Mouse (Mus musculus) lung, postnatal 14 days (tissue): ENCODE results near the gene Zfp771.

Experiments used
- DNase-seq: peaks from one replicate; pipeline ENCODE4 v3.0.0; 2021

The Zfp771 gene

DNA sequence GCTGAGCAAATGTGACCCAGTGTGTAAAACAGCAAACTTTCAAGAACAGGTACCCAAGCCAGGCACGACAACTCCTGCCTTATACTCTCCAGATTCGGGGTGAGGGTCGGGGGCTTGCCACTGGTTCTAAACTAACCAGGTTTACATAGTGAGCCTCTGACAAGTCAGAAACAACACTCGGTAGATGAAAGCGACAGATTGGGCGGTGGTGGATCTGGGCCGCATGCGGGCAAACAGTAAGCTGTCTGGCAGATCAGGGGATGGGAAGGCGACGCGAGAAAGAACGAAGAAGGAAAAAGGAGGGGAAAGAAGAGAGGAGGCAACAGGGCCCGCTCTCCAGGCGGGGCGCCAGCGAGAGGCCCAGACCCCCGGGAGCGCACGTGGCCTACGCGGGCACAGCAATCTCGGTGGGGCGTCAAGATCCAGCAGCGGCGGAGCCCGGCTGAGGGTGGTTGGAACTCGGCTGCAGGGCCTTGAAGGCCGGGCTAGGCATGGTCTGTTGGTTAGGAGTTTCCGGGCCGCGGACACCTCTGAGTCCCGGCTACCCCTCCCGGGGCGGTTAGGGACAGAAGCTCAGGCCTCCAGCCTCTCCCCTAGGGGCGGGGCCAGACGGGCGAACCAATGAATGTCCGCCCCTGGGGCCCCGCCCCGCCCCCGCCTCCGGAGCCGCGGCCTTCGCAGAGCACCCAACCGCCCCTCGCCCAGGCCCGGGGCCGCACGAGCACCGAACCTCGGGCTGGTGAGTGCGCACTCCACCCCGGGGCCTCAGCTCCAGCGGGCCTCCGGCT is at the start of gene Zfp771:
Gene Zfp771 (plus strand): TSS at position 405 of the 788 bp plus-strand sequence.
- peak; percentile 96 for DNase-seq

DNA sequence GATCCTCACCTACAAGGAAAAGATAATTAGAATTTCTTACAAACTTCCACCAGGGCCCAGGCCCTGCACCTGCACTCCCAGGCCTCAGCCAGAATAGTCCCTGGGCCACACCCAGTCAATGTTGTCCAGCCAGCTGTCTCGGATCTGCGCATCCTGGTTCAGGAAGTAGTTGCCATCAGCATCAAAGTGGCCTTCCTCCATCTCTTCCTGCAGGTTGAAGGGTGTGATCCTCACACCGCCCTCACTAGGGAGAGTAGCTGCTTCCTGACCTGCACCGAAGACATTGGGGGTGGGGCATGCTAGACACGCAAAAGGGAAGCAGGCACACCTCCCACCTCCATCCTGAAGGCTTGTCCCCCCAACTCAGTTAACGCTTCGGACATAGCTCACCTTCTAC is 49.4 kb upstream of the Zfp771 start:
- DNase-seq, result no peak

DNA sequence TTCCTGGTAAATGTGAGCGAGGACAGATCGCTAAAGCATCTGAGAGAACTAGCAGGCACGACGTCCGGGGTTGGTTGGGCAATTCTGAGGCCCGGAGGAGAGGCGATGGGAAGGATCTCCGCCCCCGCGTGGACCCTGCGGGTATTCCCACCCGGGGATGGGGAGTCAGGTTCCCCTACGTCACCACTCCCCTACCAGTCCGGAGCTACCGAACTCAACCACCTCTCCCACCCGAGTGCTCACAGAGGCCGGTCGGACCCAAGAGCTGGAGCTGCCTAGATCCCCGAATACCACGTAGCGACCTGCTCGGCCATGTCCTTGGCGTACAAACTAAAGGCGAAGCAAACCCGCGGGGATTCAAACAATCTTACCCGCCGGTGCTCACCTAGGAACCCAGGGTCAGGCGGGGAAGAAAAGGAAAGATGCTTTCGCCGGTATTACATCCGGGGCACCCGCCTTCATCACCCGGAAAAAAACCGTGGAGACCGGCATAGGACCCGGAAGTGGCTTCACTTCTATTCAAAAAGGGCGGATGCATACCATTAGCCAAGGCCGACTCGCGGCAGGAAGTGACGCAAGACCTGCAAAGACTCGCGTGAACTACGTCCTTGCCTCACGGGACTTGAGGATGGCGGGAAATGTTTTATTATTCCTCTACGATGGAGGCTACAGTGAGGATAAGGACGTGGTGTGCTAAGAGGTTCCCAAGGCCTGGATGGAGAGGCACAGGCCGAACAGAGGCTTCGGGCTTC is 48.4 kb upstream of the Zfp771 start, which contains the start of gene Cd2bp2:
Gene Cd2bp2 (minus strand): TSS at position 507 of the 752 bp plus-strand sequence.
- peak; percentile 95 for DNase-seq

DNA sequence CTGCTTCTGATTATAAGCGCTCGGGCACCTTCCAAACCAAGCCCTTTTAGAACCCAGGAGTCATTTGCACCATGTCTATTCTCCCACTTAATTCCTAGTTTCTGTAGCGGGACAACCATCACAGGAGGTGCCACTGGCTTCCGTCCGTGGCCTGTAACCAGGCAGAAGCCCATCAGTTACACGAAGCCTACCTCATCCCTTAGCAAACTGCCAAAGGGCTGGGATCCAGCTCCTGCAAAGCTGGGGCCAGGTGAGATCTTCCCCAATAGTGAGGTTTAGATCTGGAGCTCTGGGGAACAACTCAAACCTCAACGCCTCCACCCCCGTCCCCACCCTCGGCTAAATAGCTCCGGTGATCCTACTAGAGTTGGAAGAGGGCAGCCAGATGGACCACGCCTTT is 47.6 kb upstream of the Zfp771 start:
- no peak for DNase-seq

DNA sequence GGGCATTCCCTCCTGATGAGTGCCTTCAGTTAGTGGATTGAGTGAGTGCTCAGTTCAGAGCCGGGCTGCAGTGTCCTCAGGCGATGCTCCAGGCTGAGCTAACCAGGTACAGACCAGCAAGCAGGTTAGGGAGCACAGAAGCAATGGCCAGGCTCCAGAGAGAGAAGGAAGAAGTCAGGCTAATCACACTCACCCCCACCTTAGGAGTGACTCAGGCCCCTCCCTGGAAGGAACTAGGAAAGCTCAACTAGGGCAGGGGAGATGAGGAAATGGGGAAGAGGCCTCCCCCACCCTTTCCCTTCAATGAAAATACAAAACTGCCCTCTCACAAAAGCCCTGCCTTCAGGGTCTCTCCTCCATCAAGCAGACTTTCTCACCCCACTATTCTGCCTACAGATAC is 37.5 kb upstream of the Zfp771 start:
- no peak for DNase-seq

DNA sequence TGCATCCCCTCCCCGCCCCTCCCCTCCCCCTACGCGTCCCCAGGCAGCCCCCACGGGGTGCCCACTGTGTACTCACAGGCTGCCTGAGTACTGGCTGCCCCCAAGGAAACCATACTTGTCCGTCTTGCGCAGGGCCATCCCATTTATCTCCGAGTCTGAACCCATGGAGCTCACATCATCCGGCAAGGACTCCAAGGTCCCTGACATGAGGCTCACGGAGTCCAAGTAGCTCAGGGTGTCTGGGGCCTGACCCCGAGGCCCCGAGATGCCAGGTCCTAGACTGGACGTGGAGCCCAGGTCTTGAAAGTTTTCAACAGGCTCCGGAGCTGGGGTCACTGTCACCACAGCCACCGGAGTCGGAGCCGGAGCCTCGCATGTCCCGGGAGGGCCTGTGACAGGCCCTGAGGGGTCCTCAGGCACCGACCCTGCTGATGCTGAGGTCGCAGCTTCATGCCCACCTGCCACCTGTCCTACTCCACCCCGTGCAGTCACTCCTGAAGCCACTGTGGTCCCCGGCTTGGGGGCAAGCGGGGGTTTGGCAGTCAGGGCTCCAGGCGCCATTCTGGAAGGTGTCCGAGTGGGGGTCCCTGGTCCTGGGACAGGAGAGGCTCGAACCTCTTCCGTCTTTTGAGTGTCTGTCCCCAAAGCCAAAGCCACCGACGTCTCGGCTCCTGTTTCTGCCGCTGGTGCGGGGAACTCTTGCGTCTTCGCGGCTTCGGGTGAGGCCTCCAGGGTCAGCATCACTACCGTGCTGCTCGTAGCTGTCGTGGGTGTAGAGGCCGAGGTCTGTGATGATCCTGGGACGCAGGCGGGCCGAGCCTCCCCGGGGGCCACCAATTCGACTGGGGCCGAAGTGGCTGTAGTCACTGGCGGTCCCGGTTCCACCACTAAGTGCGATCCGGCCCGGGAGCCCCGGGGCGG is 36.4 kb upstream of the Zfp771 start:
- DNase-seq, result peak; percentile 26

DNA sequence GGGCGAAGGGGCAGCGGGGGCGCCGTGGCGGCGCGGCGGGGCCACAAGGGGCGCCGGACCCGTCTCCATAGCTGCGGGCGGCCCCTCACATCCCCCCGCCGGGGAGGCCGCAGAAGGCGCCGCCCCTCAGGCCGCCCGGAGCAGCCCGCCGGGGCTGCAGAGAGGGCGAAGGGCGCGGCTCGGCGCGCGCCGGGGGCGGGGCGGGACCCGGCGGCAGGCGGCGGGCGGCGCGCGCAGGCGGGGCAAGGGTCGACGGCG is 35.9 kb upstream of the Zfp771 start, which contains the start of gene Tbc1d10b:
Gene Tbc1d10b (minus strand): TSS at position 174 of the 258 bp plus-strand sequence.
- no peak for DNase-seq

DNA sequence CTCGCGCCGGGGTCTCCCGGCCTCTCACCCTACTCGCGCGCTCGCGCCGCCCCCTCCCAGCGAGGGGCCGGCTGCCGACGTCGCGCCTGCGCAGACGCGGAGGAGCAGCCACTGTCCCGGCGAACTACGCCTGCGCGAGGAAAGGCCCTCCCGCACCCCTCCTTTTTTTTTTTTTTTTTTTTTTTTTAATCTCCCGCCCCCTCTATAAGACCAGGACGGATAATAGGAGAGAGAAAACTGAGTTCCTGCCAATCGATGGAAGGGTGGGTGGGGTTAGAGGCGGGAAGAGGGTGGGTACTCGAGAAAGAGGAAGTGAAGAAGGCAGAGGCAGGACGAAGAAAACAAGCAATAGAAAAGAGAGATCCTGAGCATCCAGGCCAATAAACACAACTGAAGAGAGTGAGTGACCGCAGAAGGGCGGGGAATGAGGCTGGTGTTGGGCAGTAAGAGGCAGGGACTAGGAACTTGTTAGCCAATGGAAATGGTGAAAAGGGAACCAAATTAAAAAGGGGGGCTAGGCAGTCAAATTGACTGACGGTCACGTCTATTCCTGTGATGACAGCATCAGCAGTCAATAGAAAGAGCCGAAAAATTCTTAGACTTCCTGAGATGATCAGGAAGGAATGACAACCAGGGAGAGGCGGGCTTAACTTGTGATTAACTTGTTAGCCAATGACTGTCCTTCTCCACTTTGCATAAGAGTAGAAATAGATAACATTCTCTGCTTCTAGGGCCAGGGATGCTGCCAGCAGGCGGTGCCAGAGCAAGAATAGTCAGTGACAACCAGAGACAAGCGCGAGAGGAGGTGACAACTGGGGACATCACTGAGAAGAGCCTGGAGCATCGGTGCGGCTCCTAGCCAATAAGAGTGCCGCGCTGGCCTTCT is 35.3 kb upstream of the Zfp771 start, which contains the start of gene Mylpf:
Gene Mylpf (plus strand): TSS at position 338 of the 886 bp plus-strand sequence.
- DNase-seq, result peak; percentile 95

DNA sequence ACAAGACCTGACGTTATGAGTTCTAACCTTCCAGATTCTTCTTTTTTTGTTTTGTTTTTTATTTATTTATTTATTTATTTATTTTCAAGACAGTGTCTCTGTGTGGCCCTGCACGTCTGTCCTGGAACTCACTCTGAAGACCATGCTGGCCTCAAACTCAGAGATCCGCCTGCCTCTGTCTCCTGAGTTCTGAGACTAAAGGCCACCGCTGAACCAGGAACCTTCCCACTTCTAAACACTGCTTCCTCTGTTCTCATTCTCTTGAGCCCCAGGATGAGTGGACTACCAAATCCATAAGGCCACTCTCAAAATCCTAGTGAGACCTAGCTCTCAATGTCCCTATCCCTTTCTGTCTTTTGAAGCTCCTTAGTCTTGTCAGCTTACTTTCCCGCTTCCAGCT is 34.2 kb upstream of the Zfp771 start:
- DNase-seq, result no peak

DNA sequence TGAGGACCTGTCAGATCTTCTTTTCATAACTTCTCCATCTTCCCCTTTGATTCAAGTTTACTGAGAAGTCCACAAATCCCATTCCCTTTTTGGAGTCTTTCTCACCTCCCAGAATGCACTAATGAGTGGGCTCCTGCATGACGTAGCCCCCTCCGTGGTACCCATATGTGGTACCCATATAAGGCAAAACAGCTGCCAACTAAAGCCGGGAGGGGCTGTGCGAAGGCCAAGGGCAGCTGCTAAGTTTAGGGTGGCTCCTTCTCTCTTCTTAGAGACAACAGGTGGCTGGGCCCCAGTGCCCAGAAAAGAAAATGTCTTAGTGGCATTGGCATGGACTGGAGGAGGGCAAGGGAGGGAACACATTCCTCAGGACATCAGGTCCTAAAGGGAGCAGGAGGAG is 33.8 kb upstream of the Zfp771 start:
- no peak for DNase-seq

DNA sequence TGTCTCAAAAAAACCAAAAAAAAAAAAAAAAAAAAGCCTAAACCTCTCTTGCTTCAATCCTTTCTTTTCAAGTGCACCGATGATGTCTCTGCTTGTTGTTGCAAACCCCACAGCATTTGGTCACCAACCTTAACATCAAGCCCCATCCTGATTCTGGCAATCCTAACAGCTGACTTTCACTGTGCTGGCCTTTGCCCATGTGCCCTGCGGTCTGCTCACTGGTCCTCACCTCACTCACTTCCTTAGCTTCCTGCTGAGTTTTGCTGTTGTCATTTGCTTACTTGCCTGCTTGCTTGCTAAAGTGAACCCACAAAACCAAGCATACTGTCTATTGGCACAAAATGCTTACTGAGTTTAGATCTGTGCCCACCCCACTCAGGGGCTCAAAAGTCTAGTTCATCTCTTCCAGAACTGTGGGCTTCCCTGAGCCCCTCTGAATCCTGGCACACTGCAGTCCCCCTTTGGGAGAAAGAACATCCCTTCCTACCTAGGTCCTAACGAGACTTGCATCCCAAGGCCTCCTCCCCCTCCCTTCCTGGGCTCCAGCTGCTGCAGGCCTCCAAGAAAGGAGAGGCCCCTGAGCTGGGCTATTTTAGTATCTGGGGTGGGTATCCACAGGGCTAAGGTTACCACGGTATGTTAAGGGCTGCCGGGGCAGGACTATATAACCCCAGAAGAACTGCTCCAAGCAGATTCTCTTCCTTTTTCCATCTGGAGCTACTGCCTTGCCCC is 32.9 kb upstream of the Zfp771 start:
- DNase-seq, result no peak

DNA sequence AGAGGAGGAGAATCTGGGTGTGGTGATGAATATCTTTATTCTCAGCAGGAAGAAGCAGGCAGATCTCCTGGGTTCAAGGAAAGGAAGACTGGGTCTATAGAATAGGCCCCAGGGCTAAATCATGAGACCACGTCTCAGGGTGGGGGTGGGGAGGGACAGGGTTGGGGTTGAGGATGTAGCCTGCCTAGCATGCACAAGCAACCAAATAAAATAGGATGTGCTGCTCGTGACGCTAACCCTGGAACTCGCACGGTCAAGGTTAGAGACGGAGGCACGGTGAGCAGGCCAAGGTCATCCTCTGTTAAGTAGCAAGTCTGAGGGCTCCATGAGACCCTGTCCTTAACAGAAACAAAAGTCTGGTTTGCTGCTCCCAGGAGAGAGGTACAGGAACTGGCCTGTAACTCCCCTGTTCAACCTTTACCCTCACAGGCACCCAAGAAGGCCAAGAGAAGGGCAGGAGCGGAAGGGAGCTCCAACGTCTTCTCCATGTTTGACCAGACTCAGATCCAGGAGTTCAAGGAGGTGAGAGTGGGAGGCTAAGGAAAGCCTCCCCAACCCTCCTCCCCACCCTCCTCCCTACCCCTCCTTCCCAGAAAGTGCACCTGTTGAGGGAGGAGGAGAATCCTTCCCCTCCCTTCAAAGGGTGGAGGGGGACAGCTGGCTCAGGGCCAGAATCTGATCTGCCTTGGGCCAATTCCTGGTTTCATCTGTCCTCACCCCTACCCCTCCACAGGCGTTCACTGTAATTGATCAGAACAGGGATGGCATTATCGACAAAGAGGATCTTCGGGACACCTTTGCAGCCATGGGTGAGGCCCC is 31.4 kb upstream of the Zfp771 start:
- no peak for DNase-seq

DNA sequence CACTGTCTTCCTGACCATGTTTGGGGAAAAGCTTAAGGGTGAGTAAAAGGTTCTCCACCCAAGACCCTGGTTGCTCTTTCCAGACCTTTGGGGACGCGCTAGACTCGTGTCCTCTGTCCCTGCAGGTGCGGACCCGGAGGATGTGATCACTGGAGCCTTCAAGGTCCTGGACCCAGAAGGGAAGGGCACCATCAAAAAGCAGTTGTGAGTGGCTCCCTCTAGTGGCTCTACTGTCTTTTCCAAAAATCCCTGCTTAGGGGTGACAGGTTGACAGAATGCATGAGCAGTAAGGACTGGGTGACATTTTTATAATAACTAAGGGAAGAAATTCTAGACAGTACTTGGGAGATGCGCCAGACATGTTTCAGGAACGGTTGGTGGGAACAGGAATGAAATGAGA is 30.6 kb upstream of the Zfp771 start:
- DNase-seq, result peak; percentile 64

DNA sequence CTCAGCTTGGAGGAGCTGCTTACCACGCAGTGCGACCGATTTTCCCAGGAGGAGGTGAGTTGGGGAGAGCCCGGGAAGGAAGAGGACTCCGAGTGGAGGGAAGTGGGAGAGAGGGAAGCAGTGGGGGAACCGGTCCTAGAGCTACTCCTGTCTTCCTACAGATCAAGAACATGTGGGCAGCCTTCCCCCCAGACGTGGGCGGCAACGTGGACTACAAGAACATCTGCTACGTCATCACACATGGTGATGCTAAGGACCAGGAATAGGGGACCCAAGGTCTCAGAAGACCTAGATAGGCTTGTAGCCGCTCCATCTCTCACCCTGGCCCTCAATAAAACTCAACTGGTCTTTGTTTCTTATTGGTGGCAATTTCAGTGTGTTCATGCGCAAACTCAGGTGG is 30.1 kb upstream of the Zfp771 start:
- DNase-seq, result no peak

DNA sequence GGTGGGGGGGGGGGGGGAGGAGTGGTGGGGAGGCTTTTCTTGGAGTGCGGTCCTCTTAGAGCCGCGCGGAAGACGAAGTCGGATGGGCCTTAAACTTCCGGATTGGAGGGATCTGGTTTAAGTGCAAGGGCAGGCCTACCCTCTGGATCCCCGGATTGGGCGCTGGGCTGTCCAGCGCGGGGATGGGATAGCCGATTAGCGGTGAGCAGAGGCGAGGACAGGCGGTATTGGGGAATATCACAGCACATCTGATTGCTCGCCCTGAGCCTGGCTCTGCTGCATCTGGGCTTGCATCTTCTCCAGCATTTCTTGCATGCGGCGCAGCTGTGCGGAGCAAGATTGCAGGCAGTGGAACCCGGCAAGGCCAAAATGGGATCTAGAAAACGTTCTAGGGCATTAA is 29.6 kb upstream of the Zfp771 start:
- DNase-seq, result no peak

DNA sequence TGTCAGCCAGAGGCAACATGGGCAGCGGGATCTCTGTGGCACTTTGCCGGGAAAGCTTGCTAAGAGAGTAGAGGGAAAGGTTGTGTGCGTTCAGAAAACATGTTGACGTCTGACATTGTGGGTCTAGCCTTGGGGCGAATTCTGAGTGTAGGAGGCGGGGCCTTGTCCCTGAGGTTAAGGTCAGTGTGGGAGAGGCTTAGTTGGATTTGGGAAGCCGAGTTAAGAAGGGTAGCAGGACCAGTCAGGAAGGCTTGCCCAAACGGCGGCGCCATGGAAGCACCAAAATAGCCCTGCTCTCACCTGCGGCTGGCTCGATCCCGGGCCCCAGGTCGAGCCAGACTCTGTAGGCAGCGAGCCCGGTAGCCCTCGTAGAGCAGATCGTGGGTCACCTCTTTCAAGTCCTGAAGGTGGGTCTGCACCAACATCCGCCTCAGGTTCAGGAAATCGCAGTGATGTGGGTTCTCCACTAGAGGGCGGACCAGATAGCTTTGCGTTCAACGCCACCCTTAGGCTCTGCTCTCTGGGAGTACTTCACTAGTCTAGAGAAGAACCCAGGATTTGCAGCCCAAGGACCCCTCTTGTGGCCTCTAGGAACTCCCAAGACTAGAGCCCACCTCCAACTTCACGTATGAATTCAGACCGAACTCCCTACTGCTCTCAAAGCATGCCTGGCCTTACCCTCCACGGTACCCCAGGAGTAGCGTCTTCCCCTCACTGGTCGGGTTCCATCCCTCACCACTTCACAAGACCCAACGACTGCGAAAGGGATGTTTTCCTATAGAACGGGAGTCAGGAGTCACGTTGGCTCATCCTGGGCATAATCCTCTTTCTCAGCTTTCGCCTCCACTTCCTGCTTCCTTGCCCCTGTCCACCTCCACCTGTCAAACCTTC is 28.8 kb upstream of the Zfp771 start:
- DNase-seq, result peak; percentile 75

DNA sequence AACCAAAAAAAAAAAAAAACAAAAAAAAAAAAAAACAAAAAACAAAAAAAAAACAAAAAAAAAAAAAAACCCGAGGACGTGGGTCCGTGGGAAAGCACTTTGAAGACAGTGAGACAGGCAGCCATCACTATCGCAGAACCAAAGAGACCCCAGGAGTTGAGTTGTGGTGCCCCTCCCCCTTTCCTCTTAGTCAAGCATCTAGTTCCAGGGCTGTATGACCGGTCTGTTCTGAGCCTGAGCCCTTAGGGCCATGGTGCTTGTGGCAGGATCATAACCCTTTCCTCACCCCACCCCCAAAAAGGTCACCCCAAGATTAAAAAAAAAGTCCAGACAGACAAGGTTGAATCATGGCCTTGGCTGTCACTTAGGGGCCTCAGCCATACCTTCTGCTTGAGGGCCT is 27.8 kb upstream of the Zfp771 start:
- DNase-seq, result no peak

DNA sequence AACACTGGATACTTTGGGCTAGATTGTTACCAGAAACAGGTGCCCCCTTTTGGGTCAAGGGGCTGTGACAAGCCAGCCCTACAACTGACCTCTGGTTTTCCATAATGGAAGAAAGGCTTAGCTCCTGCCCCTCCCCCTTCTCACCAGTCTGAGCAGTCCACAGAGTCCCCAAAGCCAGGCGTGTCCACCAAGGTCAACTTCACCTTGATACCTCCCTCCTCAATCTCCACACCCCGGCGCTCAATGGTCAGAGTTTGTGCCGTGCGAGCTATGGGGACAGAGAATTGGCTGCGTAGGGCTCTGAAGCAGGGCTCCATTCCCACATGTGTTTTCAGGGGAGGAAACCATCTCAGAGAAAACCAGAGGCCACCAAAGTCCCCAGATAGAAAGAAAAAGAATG is 26.6 kb upstream of the Zfp771 start:
- DNase-seq, result no peak

DNA sequence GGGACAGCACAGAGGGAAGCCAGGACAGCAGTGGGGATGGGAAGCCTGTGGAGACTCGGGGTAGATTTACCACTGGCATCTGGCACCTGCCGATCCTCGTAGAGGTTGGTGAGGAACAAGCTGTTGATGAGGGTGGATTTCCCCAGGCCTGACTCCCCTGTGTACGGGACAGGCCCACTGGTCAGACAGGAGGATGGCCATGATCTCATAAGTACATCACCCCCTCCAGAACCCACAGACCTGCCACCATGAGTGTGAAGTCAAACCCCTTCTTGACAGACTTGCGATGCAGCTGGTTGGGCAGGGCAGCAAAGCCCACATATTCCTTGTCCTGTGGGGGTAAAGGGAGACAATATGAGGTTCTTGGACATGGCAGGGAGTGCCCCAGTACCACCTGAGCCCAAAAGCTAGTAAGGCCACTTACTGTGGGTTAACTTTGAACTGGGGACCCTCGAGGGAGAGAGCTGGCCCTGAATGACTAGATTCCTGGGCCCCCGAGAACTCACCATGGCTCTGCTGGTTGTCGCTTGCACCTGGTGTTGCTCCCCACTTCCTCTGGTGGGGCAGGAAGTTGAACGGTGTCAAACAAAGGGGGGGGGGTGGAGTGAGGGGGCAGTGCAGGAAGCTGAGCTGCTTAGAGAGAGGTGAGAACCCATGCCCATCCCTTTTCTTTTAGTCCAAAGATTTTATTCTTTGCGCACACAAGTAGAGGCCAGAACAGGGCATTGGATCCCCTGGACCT is 26.0 kb upstream of the Zfp771 start:
- DNase-seq, result no peak
